Mouse (Mus musculus): ENCODE data around the gene Cdk19. TPM values are rescaled to one million over a fixed set of nuclear protein-coding genes. Genes with fewer than 3 reads are reported as not detected.

The Cdk19 gene
- polyA plus RNA-seq, 1 experiment: 2.8 TPM

- WGBS: 90% methylated on average over 1 of the region's 1 CpGs
- no peaks in the 10 kb centered on the region for H3K36me3 ChIP-seq (ENCODE audit: control insufficient read depth, insufficient read depth, low read length)
- no peaks in the 10 kb centered on the region for H3K27me3 ChIP-seq (ENCODE audit: control insufficient read depth, insufficient read depth, low read length)
- H3K4me3 ChIP-seq (ENCODE audit: low read depth, low read length): no peak overlapping the region
- peaks cover 9% of the 10 kb centered on the region; the same call in 1 of the 2 replicates for H3K4me1 ChIP-seq (ENCODE audit: control insufficient read depth, insufficient read depth, insufficient read length, low read length)
- H3K27ac ChIP-seq (ENCODE audit: insufficient read depth, low read depth, low read length): no peak overlapping the region
- TF ChIP-seq CTCF (IDR thresholded peaks at IDR 0.05; ENCODE audit: extremely low read depth, insufficient read length, insufficient replicate concordance, low read depth, low read length) (no peak), POLR2A (IDR thresholded peaks at IDR 0.05; ENCODE audit: low read depth, low read length) (no peak)
Observed at GRCm38 (mm10) chr10:40330262-40330661, 9.1 kb upstream of the Cdk19 start.

- 25% methylated on average over 6 of the region's 6 CpGs for WGBS
- Histone ChIP-seq H3K4me1 (ENCODE audit: control insufficient read depth, insufficient read depth, insufficient read length, low read length) (peaks cover 7% of the 10 kb centered on the region; the same call in 1 of the 2 replicates), H3K27ac (ENCODE audit: insufficient read depth, low read depth, low read length) (no peak overlapping the region), H3K4me3 (ENCODE audit: low read depth, low read length) (no peak overlapping the region), H3K27me3 (ENCODE audit: control insufficient read depth, insufficient read depth, low read length) (no peaks in the 10 kb centered on the region), H3K36me3 (ENCODE audit: control insufficient read depth, insufficient read depth, low read length) (no peaks in the 10 kb centered on the region)
- no peak for TF ChIP-seq POLR2A (IDR thresholded peaks at IDR 0.05; ENCODE audit: low read depth, low read length)
- no peak for TF ChIP-seq CTCF (IDR thresholded peaks at IDR 0.05; ENCODE audit: extremely low read depth, insufficient read length, insufficient replicate concordance, low read depth, low read length)
Observed at GRCm38 (mm10) chr10:40332864-40333263, 6.5 kb upstream of the Cdk19 start.

GRCm38 (mm10) chr10:40342036-40342435, 2.7 kb downstream of the Cdk19 start:
- TF ChIP-seq CTCF (IDR thresholded peaks at IDR 0.05; ENCODE audit: extremely low read depth, insufficient read length, insufficient replicate concordance, low read depth, low read length) (no peak), POLR2A (IDR thresholded peaks at IDR 0.05; ENCODE audit: low read depth, low read length) (no peak)
- peaks cover 10% of the 10 kb centered on the region for H3K4me1 ChIP-seq (ENCODE audit: control insufficient read depth, insufficient read depth, insufficient read length, low read length)
- no peak overlapping the region for H3K4me3 ChIP-seq (ENCODE audit: low read depth, low read length)
- WGBS: 13% methylated on average over 4 of the region's 4 CpGs
- H3K36me3 ChIP-seq (ENCODE audit: control insufficient read depth, insufficient read depth, low read length): no peaks in the 10 kb centered on the region
- H3K27me3 ChIP-seq (ENCODE audit: control insufficient read depth, insufficient read depth, low read length): no peaks in the 10 kb centered on the region
- H3K27ac ChIP-seq (ENCODE audit: insufficient read depth, low read depth, low read length): peak overlapping the region; percentile 82

- WGBS: 76% methylated on average over 3 of the region's 3 CpGs
- H3K4me3 ChIP-seq (ENCODE audit: low read depth, low read length): no peak overlapping the region
- H3K4me1 ChIP-seq (ENCODE audit: control insufficient read depth, insufficient read depth, insufficient read length, low read length): peaks cover 6% of the 10 kb centered on the region
- H3K36me3 ChIP-seq (ENCODE audit: control insufficient read depth, insufficient read depth, low read length): no peaks in the 10 kb centered on the region
- H3K27me3 ChIP-seq (ENCODE audit: control insufficient read depth, insufficient read depth, low read length): no peaks in the 10 kb centered on the region
- H3K27ac ChIP-seq (ENCODE audit: insufficient read depth, low read depth, low read length): no peak overlapping the region
- TF ChIP-seq CTCF (IDR thresholded peaks at IDR 0.05; ENCODE audit: extremely low read depth, insufficient read length, insufficient replicate concordance, low read depth, low read length) (no peak), POLR2A (IDR thresholded peaks at IDR 0.05; ENCODE audit: low read depth, low read length) (no peak)
Observed at GRCm38 (mm10) chr10:40346776-40347403, 7.5 kb downstream of the Cdk19 start.

- H3K27me3 ChIP-seq (ENCODE audit: control insufficient read depth, insufficient read depth, low read length): no peaks in the 10 kb centered on the region
- H3K27ac ChIP-seq (ENCODE audit: insufficient read depth, low read depth, low read length): no peak overlapping the region
- no peak overlapping the region for H3K4me3 ChIP-seq (ENCODE audit: low read depth, low read length)
- TF ChIP-seq POLR2A (IDR thresholded peaks at IDR 0.05; ENCODE audit: low read depth, low read length): no peak
- no peak for TF ChIP-seq CTCF (IDR thresholded peaks at IDR 0.05; ENCODE audit: extremely low read depth, insufficient read length, insufficient replicate concordance, low read depth, low read length)
- peaks cover 5% of the 10 kb centered on the region for H3K4me1 ChIP-seq (ENCODE audit: control insufficient read depth, insufficient read depth, insufficient read length, low read length)
- WGBS: 50% methylated on average over 9 of the region's 9 CpGs
- H3K36me3 ChIP-seq (ENCODE audit: control insufficient read depth, insufficient read depth, low read length): no peaks in the 10 kb centered on the region
Observed at GRCm38 (mm10) chr10:40347461-40347954, 8.1 kb downstream of the Cdk19 start.

GRCm38 (mm10) chr10:40348566-40349536, 9.5 kb downstream of the Cdk19 start:
- Histone ChIP-seq H3K36me3 (ENCODE audit: control insufficient read depth, insufficient read depth, low read length) (no peaks in the 10 kb centered on the region), H3K4me3 (ENCODE audit: low read depth, low read length) (peak overlapping the region; percentile 98), H3K4me1 (ENCODE audit: control insufficient read depth, insufficient read depth, insufficient read length, low read length) (peaks cover 2% of the 10 kb centered on the region), H3K27me3 (ENCODE audit: control insufficient read depth, insufficient read depth, low read length) (no peaks in the 10 kb centered on the region), H3K27ac (ENCODE audit: insufficient read depth, low read depth, low read length) (peak overlapping the region; percentile 97)
- under 1% methylated on average over 76 of the region's 76 CpGs for WGBS
- TF ChIP-seq POLR2A (IDR thresholded peaks at IDR 0.05; ENCODE audit: low read depth, low read length): peak; percentile 61; the same call in 1 of the 2 replicates
- TF ChIP-seq CTCF (IDR thresholded peaks at IDR 0.05; ENCODE audit: extremely low read depth, insufficient read length, insufficient replicate concordance, low read depth, low read length): no peak
